Mouse (Mus musculus): ENCODE data around the gene Glp2r.

- no peak for TF ChIP-seq CTCF (IDR thresholded peaks at IDR 0.05; ENCODE audit: control insufficient read depth, insufficient read depth, insufficient read length)
- no peak for TF ChIP-seq USF1 (IDR thresholded peaks at IDR 0.05; ENCODE audit: low read depth)
Measured at GRCm38 (mm10) chr11:67686109-67686508, 84.8 kb downstream of the Glp2r start.

Measured in C2C12 (cell line).